Mouse (Mus musculus) cerebellum, adult 2 months (tissue): ENCODE results near the gene Mgrn1. TPM values are rescaled to one million over a fixed set of nuclear protein-coding genes. Genes with fewer than 3 reads are reported as not detected.
A peak's percentile ranks its signal among the peaks of the same experiment; 100 is the strongest.

Experiments
- DNase-seq, 2 experiments: peaks; one replicate each; pipeline ENCODE4 v3.0.0; 2021
- H3K27ac ChIP-seq: fragments of 200-500 bp; 2 replicates; pipeline ENCODE4 v1.5.1; 2012; ENCODE audit warnings: low read length, control low read depth, inconsistent platforms; ENCODE audit not compliant: insufficient read depth
- H3K27me3 ChIP-seq: fragments of 200-500 bp; 2 replicates; pipeline ENCODE4 v1.6.1; 2012; ENCODE audit warnings: inconsistent platforms, mild to moderate bottlenecking, low read length, moderate library complexity; ENCODE audit not compliant: control insufficient read depth, insufficient read depth
- H3K4me1 ChIP-seq: fragments of 200-500 bp; 2 replicates; pipeline ENCODE4 v1.6.1; 2011; ENCODE audit warnings: low read length; ENCODE audit not compliant: control insufficient read depth, insufficient read depth
- H3K4me3 ChIP-seq: fragments of 200-500 bp; replicated peaks from 2 replicates; pipeline ENCODE3; 2011; ENCODE audit warnings: mild to moderate bottlenecking, low read depth, low read length, control low read depth; ENCODE audit not compliant: insufficient read depth
- CTCF ChIP-seq: fragments of 200-500 bp; IDR thresholded peaks from 2 replicates; pipeline ENCODE4 v1.5.1; 2011; ENCODE audit warnings: low read depth, mild to moderate bottlenecking, control low read depth, low read length, moderate library complexity, borderline replicate concordance; ENCODE audit not compliant: insufficient read depth
- POLR2A ChIP-seq: fragments of 200-500 bp; IDR thresholded peaks from 2 replicates; pipeline ENCODE4 v1.6.1; 2011; ENCODE audit warnings: low read length, control low read depth, borderline replicate concordance; ENCODE audit not compliant: insufficient read depth
- WGBS: fragments of 180-500 bp; shearing (Covaris S2); methylation state at CpG from one replicate; pipeline ENCODE4 v1.1.7; 2018; 5-methylcytosine and 5-hydroxymethylcytosine counted together
- polyA plus RNA-seq: library from polyadenylated mRNA; depleted of rRNA; stranded (reverse); fragments of >200 nt; gene quantifications from 2 replicates; pipeline ENCODE4 v1.2.3, GENCODE M21; 2012

The Mgrn1 gene
- polyA plus RNA-seq, 1 experiment: 243 TPM

DNA sequence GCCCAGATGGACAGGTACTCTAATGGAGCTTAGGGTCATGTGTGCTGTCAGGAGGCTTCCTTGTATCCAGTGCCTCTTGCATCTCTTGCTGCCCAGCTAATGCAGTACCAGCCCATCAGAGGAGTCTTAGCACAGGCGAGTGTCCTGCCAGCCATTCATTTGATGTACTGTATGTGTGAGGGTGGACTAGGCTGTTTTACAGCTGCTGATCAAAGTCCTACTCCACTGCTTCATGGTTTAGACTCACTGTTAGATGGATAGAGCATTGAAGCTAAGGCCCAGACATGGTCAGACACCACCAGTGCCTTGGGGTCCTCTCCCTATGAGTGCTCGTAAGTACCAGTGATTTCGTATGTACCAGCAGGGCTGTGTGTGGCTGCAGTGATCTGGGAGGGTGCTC is 18.8 kb downstream of the Mgrn1 start:
- Histone ChIP-seq H3K27me3 (no peaks in the 10 kb centered on the region), H3K27ac (no peak overlapping the region), H3K4me3 (no peak overlapping the region), H3K4me1 (peaks cover 8% of the 10 kb centered on the region)
- no peak for DNase-seq
- WGBS: 93% methylated on average over 3 of the region's 3 CpGs
- TF ChIP-seq POLR2A: no peak
- TF ChIP-seq CTCF: no peak

DNA sequence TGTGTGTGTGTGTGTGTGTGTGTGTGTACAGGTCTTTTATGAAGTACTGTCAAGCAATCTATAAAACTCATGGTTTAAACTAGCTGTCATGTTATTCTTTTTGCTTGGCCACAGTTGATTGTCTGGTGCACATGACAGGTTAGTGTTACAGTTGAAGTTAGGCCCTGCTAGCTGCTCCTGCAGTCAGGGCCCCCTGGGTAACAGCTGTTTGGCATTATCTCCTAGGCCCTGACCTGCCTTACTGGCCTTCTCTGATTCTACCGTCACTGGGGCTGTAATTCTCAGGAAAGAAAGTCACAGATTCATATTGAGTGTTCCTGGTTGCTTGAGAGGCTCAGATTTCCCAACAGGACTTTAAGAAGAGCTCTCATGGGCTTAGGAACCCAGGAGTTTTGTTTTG is 19.5 kb downstream of the Mgrn1 start:
- no peak overlapping the region for H3K4me3 ChIP-seq
- no peak overlapping the region for H3K27ac ChIP-seq
- no peak for TF ChIP-seq CTCF
- H3K4me1 ChIP-seq: peaks cover 8% of the 10 kb centered on the region
- 38% methylated on average over 1 of the region's 1 CpGs for WGBS
- no peaks in the 10 kb centered on the region for H3K27me3 ChIP-seq
- DNase-seq: no peak

DNA sequence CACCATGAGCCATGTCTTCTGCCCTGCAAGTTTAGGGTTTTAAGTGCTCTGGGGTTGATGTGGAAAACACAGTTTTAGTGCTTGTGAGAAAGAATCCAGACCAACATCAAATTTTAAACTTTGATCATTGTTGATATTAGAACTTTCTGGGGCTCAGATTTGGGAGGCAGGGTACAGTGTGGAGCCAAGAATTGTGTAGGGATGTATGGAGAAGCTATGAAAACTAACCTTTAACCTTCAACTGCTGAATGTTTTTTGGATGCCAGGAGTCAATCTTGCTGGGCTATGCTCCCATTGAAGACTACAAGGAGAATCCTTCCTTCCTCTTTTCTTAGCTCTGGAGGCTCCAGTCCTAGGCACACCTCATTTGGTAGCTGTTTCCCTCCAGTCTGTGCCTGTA is 20.5 kb downstream of the Mgrn1 start:
- TF ChIP-seq POLR2A (no peak), CTCF (no peak)
- Histone ChIP-seq H3K4me3 (no peak overlapping the region), H3K27me3 (no peaks in the 10 kb centered on the region), H3K27ac (no peak overlapping the region), H3K4me1 (peaks cover 8% of the 10 kb centered on the region)
- DNase-seq: no peak

DNA sequence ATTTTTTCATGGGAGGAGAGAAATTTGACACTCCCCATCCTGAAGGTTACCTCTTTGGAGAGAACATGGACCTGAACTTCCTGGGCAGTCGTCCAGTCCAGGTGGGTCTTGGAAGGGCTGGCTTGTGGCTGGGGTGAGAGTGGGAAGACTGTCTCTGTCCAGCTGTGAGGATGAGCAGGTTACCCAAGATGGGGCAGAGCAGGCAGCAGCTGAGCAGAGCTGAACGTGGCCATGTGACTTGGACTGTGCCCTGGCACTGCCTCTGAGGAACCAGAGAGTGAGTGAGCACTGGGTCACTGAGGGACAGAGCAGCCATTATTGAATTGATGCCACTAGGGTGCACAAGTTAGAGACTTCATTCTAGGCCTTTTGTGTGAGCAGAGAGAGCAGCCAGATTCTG is 21.3 kb downstream of the Mgrn1 start:
- TF ChIP-seq CTCF (no peak), POLR2A (no peak)
- DNase-seq: peak in 1 of 2 experiments; percentile 45
- Histone ChIP-seq H3K27me3 (no peaks in the 10 kb centered on the region), H3K27ac (no peak overlapping the region), H3K4me1 (peaks cover 8% of the 10 kb centered on the region), H3K4me3 (no peak overlapping the region)
- WGBS: 53% methylated on average over 2 of the region's 2 CpGs

DNA sequence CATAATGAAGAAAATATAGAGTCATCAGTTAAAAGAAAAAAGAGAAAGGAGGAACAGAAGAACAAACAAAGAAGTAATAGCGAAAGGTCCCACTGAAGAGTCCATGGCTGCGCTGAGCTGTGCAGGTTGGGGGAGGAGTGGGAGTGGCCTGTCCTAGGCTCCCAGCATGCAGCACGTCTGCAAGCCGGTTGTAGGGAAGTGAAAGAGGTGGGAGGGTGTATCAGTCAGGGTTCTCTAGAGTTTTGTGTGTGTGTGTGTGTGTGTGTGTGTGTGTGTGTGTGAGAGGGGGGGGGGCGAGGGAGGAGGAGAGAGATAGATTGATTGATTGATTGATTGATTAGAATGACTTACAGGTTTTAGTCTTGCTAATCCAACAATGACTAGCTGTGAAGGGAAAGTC is 21.9 kb downstream of the Mgrn1 start:
- WGBS: 52% methylated on average over 5 of the region's 5 CpGs
- DNase-seq: no peak
- TF ChIP-seq CTCF (no peak), POLR2A (no peak)
- peaks cover 8% of the 10 kb centered on the region for H3K4me1 ChIP-seq
- no peaks in the 10 kb centered on the region for H3K27me3 ChIP-seq
- H3K27ac ChIP-seq: no peak overlapping the region
- no peak overlapping the region for H3K4me3 ChIP-seq

DNA sequence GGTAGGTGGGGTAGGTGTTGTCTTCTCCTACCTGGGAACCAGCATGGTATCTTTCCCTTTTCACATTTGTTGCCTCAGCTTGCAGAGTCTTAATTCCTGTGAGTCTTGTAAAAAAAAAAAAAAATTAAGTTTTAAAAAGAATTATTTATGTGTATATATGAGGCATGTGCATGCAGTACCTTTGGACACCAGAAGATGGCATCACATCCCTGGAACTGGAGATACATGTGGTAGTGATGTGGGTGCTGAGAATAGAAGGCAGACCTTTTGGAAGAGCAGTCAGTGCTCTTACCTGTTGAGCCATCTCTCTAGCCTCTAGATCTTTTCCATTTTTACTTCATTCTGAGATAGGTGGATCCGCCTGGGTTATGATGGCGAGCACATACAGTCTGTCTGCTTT is 23.7 kb downstream of the Mgrn1 start:
- WGBS: 99% methylated on average over 2 of the region's 2 CpGs
- TF ChIP-seq POLR2A: no peak
- TF ChIP-seq CTCF: peak; percentile 36; the same call in 1 of the 2 replicates
- Histone ChIP-seq H3K27me3 (no peaks in the 10 kb centered on the region), H3K4me3 (no peak overlapping the region), H3K27ac (no peak overlapping the region), H3K4me1 (peaks cover 10% of the 10 kb centered on the region)
- no peak for DNase-seq

DNA sequence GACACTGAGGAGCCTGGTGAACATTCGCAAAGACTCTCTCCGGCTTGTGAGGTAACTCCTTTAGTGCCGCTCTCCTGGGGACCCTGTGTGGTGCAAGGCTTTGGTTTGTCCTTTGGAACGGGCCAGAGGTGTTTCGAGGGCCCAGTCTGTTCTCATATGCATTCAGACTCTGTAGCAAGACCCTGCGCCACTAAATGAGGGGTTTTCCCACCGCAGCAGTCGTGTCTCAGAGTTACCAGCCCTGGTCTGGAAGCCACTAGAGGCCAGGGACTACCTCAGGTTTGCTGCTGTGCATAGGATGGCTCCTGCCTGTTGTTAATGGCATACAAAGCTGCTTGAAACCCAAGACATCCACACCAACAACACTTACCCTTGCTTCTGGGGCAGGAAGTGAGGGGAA is 24.7 kb downstream of the Mgrn1 start:
- 94% methylated on average over 8 of the region's 8 CpGs for WGBS
- TF ChIP-seq POLR2A: no peak
- no peak for TF ChIP-seq CTCF
- Histone ChIP-seq H3K4me1 (peaks cover 3% of the 10 kb centered on the region), H3K27me3 (no peaks in the 10 kb centered on the region), H3K4me3 (no peak overlapping the region), H3K27ac (no peak overlapping the region)
- no peak for DNase-seq

DNA sequence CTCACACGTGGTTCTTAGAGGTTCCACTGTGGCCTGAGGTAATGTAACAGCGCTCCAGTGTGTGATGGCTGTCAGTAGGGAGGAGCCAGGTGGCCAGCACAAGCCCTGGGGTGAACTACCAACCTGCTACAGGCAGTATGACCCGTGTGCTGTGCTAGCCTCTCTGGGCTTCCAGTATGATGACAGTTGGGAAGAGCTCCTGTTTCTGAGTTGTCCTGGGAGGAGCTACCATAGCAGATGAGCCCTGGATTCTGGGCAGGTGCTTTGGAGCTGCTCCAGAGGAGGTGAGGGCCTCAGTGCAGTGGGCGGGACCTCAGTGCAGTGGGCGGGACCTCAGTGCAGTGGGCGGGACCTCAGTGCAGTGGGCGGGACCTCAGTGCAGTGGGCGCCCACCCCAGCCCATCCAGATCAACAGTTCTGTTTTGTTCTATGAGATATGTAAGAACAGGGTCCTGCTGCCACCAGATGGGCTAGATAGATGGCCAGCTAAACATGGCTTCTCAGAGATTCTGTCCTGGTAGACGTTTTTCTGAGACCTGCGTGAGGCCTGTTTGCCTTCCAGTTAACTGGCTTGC is 26.1 kb downstream of the Mgrn1 start:
- peaks cover 3% of the 10 kb centered on the region for H3K4me1 ChIP-seq
- H3K27ac ChIP-seq: peak overlapping the region; percentile 12; the same call in 1 of the 2 replicates
- WGBS: 74% methylated on average over 10 of the region's 10 CpGs
- no peak for DNase-seq
- no peak overlapping the region for H3K4me3 ChIP-seq
- TF ChIP-seq POLR2A: no peak
- TF ChIP-seq CTCF: no peak
- no peaks in the 10 kb centered on the region for H3K27me3 ChIP-seq
